Mouse (Mus musculus): ENCODE measurements around the gene Ppp1r15b.

Gene Ppp1r15b

DNA sequence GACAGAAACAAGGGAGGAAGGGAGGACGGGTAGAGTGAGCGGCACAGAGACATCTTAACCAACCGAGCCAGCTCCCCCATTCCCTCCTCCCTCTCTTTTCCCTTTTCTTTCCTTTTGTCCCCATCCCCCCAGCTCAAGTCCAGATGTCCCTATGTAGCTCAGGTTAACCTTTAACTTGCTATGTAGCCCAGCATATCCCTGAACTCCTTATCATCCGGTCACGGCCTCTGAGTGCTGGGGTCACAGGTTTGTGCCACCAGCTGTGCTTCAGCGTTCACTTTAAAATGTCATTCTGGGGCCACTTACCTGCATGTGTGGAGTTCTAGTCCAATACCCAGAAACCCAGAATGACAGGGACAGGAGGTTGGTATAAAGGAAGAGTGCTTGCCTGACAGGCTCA is 6.8 kb upstream of the Ppp1r15b start:
- DNase-seq: no peak

DNA sequence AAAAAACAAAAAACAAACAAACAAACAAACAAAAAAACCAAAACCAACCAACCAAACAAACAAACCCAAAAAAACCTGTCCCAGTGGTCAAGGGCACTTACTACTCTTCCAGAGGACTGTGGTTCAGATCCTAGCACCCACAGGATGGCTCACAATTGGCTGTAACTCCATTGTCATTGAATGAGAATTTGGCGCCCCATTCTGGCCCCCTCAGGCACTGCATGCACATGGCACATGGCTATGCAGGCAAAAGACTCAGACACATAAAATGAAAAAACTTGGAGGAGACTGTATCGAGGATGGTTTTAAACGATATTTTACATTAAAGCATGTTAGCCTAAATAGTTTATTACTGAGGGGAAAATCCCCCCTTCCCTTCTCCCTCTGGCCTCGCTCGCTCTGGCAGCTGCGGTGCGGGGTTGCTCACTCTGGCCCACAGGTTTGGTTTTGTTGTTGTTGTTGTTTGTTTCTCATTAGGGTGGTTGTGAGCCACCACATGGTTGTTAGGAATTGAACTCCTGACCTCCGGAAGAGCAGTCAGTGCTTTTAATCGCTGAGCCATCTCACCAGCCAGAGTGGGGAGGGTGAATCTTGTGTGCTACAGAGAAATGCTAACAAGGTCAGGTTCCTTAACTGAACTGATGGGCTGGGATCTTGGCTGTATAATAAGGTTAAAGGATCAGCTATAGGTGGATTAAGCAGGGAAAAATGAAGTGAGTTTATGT is 5.1 kb upstream of the Ppp1r15b start:
- no peak for DNase-seq

DNA sequence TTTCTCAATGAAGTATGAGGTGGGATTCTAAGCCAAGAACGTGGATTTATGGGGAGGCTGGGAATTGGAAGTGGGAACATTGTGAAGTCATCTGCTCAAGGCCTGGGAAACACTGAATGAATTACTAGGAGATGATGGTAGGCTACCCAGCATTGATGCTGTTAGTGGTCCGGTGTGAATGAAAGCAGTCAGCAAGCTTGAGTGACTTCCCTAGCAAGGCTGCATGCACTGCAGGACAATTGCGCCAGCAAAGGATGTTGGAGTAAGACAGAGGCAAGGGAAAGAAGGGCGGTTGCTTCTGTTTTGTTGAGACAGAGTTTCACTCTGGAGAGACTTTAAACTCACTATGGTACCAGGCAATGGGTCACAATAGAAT is 4.6 kb upstream of the Ppp1r15b start:
- DNase-seq: no peak

DNA sequence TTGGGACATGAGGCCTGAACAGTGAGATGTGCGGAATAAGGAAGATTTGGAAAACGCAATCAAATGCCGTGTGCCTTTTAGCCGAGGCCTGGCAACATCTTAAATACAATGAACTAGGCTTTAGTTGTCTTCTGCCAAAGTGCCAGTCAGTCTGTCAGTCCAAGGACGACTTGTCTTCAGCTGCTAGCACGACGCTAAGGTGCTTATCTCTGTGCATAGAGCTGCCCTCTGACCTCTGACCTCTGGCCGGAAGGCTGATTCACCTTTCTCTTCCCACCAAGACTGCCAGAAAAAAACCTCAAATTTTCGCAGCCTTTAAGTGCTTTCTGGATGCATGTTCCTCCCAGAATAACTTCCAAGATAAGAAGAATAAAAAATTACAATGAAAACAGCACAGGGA is 3.6 kb upstream of the Ppp1r15b start:
- DNase-seq: no peak

DNA sequence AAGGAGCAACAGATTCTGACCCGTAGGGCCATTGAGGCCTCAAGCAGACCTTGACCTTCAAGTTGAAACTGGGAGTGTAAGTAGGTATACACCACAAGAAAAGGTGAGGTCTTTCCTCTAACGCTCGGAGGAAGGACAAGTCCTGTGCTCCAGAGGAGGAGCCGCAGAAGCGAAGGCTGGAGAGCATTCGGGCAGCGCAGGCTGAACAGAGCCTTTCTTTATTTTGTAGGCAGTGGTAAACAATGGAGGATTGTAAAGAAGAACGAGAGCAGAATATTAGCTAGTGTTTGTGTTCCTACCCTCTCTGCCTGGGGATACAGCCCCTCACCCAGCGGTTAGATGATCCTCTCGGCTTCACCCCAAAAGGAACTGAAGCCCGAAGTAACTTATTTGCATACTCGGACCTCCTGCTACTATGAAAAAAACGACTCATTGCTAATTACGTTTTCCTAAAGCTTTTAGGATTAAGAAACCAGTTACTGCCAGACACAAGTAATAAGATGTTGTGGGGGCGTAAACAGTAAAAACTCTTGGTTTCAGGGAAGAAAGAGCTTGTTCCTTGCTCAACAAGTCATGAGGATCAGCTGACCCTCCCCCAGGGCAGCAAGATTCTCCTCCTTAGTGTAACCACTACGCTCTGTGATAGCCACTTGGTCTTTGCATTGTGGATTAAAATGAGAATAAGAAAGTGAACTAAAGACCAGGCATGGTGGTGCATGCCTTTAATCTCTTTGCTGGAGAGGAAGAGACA is 1.3 kb upstream of the Ppp1r15b start:
- no peak for DNase-seq

DNA sequence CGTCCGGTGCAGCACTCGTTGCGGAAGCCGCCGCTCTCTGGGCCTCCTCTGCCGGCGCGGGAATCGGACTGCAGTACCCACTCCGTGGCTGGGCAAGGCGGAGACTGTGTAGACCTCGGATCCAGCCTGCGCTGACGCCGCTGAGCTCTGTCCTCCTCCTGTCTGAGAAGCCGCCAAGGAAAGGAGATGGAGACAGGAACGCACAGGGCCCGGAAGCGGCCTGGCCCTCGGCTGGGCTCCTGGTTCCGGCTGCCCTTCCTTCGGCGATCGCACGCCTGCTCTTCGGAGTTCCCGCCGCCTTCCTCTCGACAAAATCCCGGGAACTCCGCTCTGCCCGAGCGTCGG is 590 bp downstream of the Ppp1r15b start:
- no peak for DNase-seq

DNA sequence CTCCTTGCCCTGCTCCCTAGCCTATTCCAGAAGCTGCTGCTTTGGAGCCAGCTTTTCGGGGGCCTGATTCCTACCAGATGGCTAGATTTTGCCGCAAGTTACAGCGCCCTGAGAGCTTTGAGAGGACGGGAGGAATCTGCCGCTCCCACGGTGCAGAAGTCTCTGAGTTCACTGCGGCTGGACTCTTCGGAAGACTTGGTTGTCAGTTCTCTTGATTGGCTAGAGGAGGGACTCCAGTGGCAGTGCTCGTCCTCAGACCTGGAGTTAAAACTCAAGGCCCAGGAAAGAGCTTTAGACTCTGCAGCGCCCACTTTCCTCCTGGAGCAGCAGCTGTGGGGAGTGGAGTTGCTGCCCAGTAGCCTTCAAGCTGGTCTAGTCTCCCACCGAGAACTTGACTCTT is 993 bp downstream of the Ppp1r15b start:
- peak; percentile 31 for DNase-seq

DNA sequence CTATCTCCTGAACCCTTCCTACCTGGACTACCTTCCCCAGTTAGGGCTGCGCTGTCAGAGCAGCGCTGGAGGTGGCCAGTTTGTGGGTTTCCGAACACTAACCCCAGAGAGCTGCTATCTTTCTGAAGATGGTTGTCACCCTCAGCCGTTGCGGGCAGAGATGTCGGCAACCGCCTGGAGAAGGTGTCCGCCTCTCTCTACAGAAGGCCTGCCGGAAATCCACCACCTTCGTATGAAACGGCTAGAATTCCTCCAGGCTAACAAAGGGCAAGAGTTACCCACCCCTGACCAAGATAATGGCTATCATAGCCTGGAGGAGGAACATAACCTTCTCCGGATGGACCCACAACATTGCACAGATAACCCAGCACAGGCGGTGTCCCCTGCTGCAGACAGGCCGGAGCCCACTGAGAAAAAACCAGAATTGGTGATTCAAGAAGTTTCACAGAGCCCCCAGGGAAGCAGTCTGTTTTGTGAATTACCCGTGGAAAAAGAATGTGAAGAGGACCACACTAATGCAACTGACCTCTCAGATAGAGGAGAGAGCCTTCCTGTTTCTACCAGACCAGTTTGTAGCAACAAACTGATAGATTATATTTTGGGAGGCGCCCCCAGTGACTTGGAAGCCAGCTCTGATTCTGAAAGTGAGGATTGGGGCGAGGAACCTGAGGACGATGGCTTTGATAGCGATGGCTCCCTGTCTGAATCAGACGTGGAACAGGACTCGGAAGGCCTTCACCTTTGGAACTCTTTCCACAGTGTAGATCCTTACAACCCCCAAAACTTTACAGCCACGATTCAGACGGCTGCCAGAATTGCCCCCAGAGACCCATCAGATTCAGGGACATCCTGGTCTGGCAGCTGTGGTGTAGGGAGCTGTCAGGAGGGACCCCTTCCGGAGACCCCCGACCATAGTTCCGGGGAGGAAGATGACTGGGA is 1.7 kb downstream of the Ppp1r15b start:
- DNase-seq: peak; percentile 11

DNA sequence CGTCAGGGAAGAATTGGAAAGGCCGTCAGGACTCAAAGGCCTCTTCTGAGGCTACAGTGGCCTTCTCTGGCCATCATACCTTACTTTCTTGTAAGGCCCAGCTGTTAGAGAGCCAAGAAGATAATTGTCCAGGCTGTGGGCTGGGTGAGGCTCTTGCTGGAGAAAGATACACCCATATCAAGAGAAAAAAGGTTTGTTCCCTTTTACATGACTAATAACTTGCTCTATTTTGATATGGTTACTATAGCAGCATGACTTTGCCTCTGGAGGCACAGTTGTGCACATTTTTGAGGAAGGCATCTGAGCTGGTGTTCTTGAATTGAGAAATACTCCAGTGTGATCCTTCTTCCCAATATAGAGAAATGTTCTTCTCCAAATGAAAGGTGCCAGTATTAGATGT is 2.5 kb downstream of the Ppp1r15b start:
- DNase-seq: no peak

DNA sequence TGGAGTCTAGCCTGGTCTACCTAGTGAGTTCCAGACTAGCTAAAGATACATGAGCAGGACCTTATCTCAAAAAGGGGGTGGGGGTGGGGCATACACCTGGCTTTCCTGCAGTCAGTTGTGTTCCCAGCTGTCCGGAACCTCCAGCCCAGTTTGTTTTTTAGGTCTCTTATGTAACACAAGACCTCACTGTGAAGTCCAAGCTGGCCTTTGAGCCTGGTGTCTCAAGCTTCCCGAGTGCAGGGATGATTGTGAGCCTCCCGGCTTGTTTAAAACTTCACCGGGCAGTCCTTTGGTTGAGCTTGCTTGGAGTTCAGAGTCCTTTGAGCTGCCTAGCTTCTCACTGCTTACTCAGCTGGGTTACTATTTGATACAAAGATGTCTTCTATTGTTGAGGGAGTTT is 3.1 kb downstream of the Ppp1r15b start:
- no peak for DNase-seq

DNA sequence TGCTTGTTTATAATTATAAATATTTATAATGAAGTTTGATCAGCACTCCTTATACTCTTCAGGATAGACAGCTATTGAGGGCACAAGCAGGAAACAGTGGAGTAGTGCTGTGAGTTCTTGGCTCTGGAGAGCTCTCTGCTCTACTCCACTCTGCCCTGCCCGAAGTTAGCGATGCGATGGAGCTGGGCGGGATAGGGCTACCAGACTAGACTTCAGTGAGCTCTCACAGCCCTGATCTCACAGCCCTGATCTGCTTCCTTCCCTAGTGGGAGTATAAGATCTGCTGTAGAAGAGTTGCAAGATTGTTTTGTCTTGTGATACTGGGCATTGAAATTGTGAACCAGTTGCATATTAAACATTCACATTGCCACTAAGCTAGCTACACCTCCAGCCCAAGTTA is 3.9 kb downstream of the Ppp1r15b start:
- no peak for DNase-seq

DNA sequence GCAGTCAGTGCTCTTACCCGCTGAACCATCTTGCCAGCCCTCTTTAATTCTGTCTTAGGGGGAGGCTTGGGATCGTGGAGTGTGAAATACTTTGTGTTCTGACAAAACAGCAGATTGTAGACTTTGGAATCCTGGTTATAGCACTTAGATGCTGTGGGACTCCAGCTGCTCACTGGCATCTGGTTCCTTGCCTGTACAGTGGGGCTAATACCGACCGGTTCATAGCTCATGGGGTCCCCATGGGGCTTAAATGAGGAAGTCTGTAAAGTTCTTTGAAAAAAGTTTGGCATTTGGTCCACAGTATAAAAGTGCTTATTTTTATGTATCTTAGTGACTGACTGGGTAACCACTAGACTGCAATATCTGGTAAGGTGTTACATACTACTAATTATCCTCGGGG is 4.9 kb downstream of the Ppp1r15b start:
- no peak for DNase-seq

DNA sequence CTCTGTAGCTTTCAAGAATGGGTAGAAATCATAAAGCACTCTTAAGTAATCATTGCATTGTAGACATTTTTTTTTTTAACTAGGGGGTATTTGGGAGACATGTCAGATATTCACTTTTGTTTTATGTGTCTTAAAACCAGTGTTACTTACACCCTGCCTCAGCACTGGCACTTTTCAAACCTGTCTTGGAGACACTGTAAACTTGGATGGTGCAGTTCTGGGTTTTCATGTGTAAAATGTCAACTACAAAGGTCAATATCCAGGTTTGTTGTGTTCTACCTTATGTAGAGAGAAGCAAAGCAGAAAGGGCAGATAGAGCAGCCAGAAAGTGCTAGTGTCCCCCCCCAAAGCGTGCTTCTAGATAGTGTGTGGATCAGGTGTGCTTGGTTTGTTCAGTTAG is 7.5 kb downstream of the Ppp1r15b start:
- no peak for DNase-seq

DNA sequence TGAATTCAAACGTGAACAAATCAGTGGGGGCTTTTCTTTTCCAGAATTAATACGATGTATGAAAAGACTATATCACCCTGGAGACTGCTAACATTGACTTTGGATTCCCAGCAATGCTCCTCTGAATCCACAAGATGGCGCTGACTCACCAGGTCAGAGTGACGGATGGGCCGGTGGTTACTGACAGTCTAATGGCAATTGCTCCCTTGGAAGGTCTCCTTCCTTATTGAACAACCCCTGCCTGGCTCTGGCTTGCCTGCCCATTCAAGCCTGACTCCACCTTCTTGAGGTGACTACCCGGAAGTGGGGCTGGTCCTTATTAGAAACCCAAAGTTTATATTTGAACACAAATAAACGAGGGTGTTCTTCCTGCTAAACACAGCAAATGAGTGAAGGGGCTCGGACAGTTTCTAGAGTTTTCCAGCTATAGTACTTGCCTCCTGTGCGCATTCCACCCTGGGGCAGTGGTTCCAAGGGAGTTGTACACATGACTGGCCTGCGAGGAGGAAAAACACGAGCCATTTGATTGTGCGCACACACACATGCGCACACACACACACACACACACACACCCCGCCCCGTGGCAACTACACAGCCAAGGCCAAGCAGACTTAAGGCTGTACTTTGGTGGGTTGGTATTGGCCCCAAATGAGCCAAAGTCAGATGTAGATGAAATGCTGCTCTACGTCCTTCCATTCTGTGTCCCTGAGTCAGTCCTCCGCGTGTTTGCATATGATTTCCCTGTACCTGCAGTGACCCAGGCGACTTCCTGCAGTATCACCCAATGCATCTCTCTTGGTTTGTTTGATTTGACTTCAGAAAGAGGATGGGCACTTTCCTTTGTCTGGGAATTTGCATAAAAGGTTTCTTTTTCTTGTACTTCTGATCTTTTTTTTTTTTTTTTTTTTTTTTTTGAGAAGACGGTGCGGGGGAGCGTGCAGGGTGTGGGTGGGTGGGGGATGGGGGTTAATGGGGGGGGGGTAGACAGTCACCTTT is 15.4 kb downstream of the Ppp1r15b start:
- DNase-seq: peak; percentile 43

DNA sequence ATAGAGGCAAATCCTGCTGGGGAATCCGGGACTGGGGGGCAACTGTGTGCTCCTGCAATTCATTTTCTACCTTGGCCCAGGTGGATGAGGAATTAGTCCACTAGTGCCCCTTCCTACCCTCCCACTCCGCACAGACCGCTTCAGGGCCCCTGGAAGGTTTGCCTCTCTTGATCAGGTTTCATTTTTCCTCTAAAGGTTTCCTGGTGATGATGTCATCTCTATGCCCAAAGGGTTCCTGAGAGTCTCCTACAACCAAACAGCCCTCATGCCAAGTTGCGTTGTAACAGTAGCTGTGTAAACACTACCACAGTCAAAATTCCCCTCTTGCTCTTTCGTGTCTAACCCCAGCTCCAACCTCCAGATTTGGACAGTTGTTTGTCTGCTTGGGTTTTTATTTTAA is 16.4 kb downstream of the Ppp1r15b start:
- no peak for DNase-seq

DNA sequence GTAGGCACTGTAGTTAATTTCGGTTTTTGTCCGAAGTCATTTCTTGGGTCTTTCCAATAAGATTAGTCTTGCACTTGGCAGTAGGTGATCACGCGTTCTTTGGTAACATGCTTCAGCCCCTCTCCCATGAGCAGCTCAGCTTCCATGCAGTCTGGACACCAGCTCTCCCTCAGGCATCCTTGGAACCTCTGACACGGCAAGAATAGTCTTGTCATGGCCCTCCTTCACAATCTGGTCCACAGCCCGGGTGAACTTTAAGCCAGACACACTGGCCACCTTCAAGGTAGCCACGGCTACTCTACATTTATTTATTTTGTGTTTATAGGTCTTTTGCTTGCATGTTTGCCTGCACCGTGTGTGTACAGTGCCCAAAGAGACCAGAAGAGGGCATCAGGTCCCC is 17.2 kb downstream of the Ppp1r15b start:
- no peak for DNase-seq

DNA sequence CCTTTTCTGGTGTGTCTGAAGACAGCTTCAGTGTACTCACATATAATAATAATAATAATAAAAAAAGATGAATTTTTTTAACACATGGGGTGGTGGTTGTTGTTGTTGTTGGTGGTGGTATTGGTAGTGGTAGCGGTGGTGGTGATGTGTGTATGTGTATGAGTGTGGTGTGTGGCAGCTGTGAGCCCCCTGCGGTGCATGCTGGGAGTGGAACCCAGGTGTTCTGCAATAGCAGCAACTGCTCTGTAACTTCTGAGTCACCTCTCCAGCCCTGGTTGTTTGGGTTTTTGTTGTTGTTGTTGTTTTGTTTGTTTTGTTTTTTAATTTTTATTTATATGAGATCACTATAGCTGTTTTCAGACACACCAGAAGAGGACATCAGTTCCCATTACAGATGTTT is 19.6 kb downstream of the Ppp1r15b start:
- no peak for DNase-seq

DNA sequence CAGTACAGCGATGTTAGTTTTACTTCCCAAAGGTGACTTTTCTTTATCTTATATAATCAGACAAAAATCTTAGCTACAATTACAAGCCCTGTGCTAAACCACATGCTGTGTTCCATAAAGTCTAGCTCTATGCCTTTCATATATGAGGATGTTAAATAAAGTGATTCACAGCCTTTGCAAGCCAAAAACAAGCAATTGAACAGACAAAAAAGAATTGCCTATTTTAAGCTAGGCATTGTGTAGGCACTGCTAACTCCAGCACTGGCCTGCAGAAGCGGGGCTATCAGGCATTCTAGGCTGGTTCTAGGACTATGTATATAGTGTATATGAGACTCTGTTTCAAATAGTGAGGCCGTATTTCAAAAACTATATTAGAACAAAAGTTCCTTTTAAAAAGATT is 21.3 kb downstream of the Ppp1r15b start:
- no peak for DNase-seq

DNA sequence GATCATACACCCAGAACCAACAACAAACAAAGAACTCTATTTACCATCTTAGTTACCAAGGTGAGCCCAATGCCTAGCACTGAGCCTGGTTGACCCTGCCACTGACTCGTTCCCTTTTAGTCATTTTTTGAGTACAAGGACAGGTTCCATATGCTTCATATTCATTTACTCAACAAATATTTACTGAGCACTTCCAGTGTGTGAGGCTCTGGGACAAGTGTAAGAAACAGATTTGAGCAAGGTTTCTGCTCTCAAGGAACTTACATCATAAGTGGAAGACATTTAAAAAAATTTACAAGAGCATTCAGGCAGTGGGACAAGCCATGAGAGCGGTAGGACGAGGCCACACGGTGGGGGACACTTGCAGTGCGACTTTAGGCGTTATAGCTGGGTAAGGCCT is 24.3 kb downstream of the Ppp1r15b start:
- DNase-seq: no peak

DNA sequence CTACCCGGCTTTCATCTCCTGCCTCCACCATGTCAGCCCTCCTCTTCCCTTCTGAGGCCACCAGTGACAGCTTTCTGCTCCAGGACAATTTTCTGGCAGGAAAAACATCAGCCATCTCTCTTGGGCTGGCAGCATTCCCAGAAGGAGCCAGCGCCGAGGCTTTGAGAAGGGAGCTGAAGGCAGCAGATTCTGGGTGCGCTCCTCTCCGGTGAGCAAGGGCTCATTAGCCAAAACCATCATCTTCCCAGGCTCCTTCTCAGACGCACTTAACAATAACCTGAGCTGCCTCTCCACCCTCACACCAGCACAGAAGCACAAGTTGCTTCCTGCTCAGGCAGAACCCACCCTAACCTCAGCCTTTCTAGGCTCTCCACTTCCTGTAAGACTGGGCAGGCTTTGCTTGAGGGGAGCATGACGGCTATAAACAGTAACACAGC is 28.2 kb downstream of the Ppp1r15b start:
- no peak for DNase-seq

DNA sequence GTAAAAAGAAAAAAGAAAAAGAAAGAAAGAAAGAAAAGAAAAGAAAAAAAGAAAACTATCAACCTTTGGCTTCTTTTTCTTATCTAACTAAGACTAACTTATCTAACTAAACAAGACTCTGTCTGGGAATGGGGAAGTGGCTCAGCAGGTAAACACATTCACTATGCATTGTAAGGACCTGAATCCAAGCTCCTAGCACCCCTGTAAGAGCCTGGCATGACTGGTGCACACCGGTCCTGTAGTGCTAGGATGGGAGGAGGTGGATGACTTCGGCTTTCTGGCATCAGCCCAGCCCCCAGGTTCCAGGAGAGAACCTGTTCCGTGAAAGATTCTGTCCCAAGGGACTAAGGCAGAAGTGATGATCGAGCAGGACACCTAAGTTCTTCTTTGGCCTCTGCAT is 30.6 kb downstream of the Ppp1r15b start:
- DNase-seq: no peak

DNA sequence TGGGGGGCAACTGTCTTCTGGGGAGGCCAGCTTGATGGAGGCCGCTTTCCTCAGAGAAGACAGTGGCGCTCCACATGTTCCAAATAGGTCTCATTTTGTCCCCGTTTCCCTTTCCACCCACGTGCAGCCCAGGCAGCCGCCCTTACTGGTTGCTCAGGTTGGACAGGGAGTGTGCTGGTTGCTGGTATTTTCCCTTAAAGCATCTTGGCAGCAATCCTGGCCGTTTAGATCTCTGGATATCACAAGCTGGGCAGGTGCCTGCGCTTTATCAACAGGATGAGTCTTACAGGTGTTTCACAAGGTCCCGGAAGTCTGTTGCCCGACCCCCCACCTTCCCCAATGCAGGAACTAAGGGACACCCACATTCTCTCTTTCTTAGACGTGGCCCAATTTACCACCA is 31.1 kb downstream of the Ppp1r15b start:
- DNase-seq: no peak

DNA sequence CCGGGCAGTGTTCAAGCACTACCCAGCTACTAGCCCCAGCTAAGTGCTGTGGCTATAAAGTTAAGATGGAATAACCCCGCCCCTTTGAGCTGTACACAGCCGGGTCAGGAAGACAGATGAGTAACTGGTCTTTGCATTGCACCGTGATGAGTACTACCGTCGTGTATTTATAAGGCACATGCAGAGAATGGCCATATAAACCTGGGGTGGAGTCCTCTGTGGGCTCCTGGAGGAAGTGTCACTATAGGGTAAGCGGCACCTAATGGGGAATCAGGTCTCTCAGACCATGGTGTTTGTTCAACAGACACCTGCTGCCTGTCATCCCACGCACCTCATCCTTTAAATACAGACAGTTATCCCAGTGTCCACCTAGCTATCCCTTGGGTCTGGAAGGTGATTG is 32.0 kb downstream of the Ppp1r15b start:
- DNase-seq: no peak

Measured in cerebellum, adult 8-10 months (tissue).